9 mouse cellular contexts compared by ENCODE assay signal in the genomic region with DNA sequence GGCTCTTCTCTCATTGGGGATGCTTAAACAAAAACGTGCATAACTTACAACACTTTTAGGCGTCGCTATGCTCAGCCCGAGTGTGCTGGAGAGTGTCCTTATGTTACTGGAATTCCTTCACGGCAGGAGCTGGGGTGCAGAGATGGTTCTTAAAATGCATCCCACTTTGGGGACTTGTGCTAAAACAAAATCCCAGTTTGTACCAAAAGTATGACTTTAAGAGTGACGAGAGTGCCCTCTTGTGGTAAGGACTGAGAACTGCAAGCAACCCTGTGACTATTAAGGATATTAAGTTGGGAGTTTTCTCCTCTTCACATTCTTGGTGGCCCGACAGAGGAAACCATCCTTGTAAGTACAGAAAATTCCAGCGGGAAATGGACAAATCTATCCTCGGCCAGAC.
DNase-seq lines count a peak whose midpoint lies in the region; ATAC-seq and TF ChIP-seq lines count a peak whose summit lies in the region.
"Had no signal": no experiment of that assay in that cellular context is flagged by ENCODE, and none has a peak within 500 bp of the region (broad histone marks: within the 10 kb centered on the region; RNA-seq: fewer than 3 reads in every experiment).

No protein-coding gene starts in this region.

- DNase-seq in midbrain, embryonic 10.5 days (ENCODE audit: low spot score) = peak; percentile 53
- DNase-seq in adrenal gland, postnatal 25 days = peak; percentile 49
- peak; percentile 92 for DNase-seq in embryonic facial prominence, embryonic 11.5 days (ENCODE audit: low spot score)
- peak; percentile 93 for DNase-seq in hindbrain, postnatal 0 days (ENCODE audit: low spot score)
- DNase-seq in left cerebral cortex, postnatal 10 days (ENCODE audit: extremely low spot score in 1 of 2, low spot score in 2 of 2) = peak; percentile 59 to 88
- peak; percentile 62 for DNase-seq in ovary, postnatal 14 days (ENCODE audit: low spot score)
- DNase-seq in thymus, postnatal 36 days = peak; percentile 19 to 35

- H3K27me3 ChIP-seq in midbrain, embryonic 10.5 days (ENCODE audit: low read depth, poor library complexity, severe bottlenecking) = no peaks in the 10 kb centered on the region
- no peaks in the 10 kb centered on the region for H3K27me3 ChIP-seq in midbrain, embryonic 16.5 days (ENCODE audit: control insufficient read depth, insufficient read depth, low read depth, low read length)
- no peaks in the 10 kb centered on the region for H3K27me3 ChIP-seq in embryonic facial prominence, embryonic 11.5 days (ENCODE audit: control insufficient read depth, insufficient read depth, low read length)
- H3K27me3 ChIP-seq in hindbrain, postnatal 0 days (ENCODE audit: insufficient read depth, low read length) = no peaks in the 10 kb centered on the region

- H3K9me3 ChIP-seq in midbrain, embryonic 10.5 days (replicated peaks) = no peaks in the 10 kb centered on the region
- H3K9me3 ChIP-seq in midbrain, embryonic 16.5 days (replicated peaks; ENCODE audit: control insufficient read depth, low read length, poor library complexity, severe bottlenecking) = no peaks in the 10 kb centered on the region
- H3K9me3 ChIP-seq in embryonic facial prominence, embryonic 11.5 days (replicated peaks; ENCODE audit: control insufficient read depth, low read length) = no peaks in the 10 kb centered on the region
- H3K9me3 ChIP-seq in hindbrain, postnatal 0 days (ENCODE audit: low read length) = no peaks in the 10 kb centered on the region

- peak; percentile 88 for TF ChIP-seq CTCF in hindbrain, postnatal 0 days (IDR thresholded peaks at IDR 0.05; ENCODE audit: low read depth)

- no peak overlapping the region for H3K4me2 ChIP-seq in midbrain, embryonic 16.5 days (ENCODE audit: low read length)
- H3K4me2 ChIP-seq in embryonic facial prominence, embryonic 11.5 days (ENCODE audit: low read depth, low read length) = no peak overlapping the region
- no peak overlapping the region for H3K4me2 ChIP-seq in hindbrain, postnatal 0 days (ENCODE audit: low read depth, low read length)

- WGBS in midbrain, embryonic 10.5 days = 31% methylated on average over 9 of the region's 9 CpGs
- 20% methylated on average over 9 of the region's 9 CpGs for WGBS in midbrain, embryonic 16.5 days
- 27% methylated on average over 9 of the region's 9 CpGs for WGBS in embryonic facial prominence, embryonic 11.5 days
- 11% methylated on average over 9 of the region's 9 CpGs for WGBS in hindbrain, postnatal 0 days

- H3K36me3 ChIP-seq in midbrain, embryonic 10.5 days = no peaks in the 10 kb centered on the region
- H3K36me3 ChIP-seq in midbrain, embryonic 16.5 days (ENCODE audit: control insufficient read depth, insufficient read depth, low read length) = no peaks in the 10 kb centered on the region
- H3K36me3 ChIP-seq in embryonic facial prominence, embryonic 11.5 days (replicated peaks; ENCODE audit: control insufficient read depth, insufficient read depth, low read depth, low read length) = no peaks in the 10 kb centered on the region
- H3K36me3 ChIP-seq in hindbrain, postnatal 0 days (ENCODE audit: insufficient read depth, low read length) = no peaks in the 10 kb centered on the region

- no peak overlapping the region for H3K27ac ChIP-seq in midbrain, embryonic 10.5 days (replicated peaks)
- no peak overlapping the region for H3K27ac ChIP-seq in midbrain, embryonic 16.5 days (ENCODE audit: low read length)
- H3K27ac ChIP-seq in embryonic facial prominence, embryonic 11.5 days (replicated peaks; ENCODE audit: low read depth, low read length) = no peak overlapping the region
- no peak overlapping the region for H3K27ac ChIP-seq in hindbrain, postnatal 0 days

- no peak overlapping the region for H3K4me3 ChIP-seq in midbrain, embryonic 10.5 days
- no peak overlapping the region for H3K4me3 ChIP-seq in midbrain, embryonic 16.5 days (ENCODE audit: low read depth, low read length)
- no peak overlapping the region for H3K4me3 ChIP-seq in embryonic facial prominence, embryonic 11.5 days (ENCODE audit: low read depth, low read length)
- H3K4me3 ChIP-seq in hindbrain, postnatal 0 days (ENCODE audit: low read length) = no peak overlapping the region
- H3K4me3 ChIP-seq: myocyte had no signal

- intact Hi-C loops in left cerebral cortex, postnatal 10 days (cut with DNase I) = loop anchor here (5.0 to 10.0 kb wide), 5 partner anchors 150 to 890 kb away; no protein-coding TSS in a partner anchor

- peaks cover 44% of the 10 kb centered on the region for H3K4me1 ChIP-seq in midbrain, embryonic 10.5 days
- H3K4me1 ChIP-seq in midbrain, embryonic 16.5 days (ENCODE audit: control insufficient read depth, insufficient read depth, low read length) = peaks cover 13% of the 10 kb centered on the region
- no peaks in the 10 kb centered on the region for H3K4me1 ChIP-seq in embryonic facial prominence, embryonic 11.5 days (ENCODE audit: control insufficient read depth, insufficient read depth, low read length)
- H3K4me1 ChIP-seq in hindbrain, postnatal 0 days (ENCODE audit: insufficient read depth, low read length) = 0 out of 2 replicates have a peak, but pooled peaks cover 3% of the 10 kb centered on the region

- no peak overlapping the region; the same call in 1 of the 2 replicates for H3K9ac ChIP-seq in midbrain, embryonic 16.5 days (ENCODE audit: low read depth, low read length)
- no peak overlapping the region for H3K9ac ChIP-seq in embryonic facial prominence, embryonic 11.5 days (replicated peaks; ENCODE audit: low read length)
- H3K9ac ChIP-seq in hindbrain, postnatal 0 days (replicated peaks; ENCODE audit: low read length) = no peak overlapping the region

- ATAC-seq in midbrain, embryonic 16.5 days = no peak
- no peak for ATAC-seq in embryonic facial prominence, embryonic 11.5 days (replicated peaks; ENCODE audit: insufficient number of reproducible peaks, low FRiP score, low TSS enrichment, low read depth)
- no peak for ATAC-seq in hindbrain, postnatal 0 days

Comparison
In these comparisons a context has a peak if more than half of its experiments do, and no peak if none do; other contexts are left out.
1. DNase-seq: peak in every context shown above with its lines; median percentile 93 in hindbrain, postnatal 0 days; 92 in embryonic facial prominence, embryonic 11.5 days; 74 in left cerebral cortex, postnatal 10 days; 62 in ovary, postnatal 14 days; 53 in midbrain, embryonic 10.5 days; 49 in adrenal gland, postnatal 25 days; 27 in thymus, postnatal 36 days.